Mouse (Mus musculus) heart, embryonic 11.5 days (tissue): ENCODE data around the gene Eif4ebp2. TPM values are rescaled to one million over a fixed set of nuclear protein-coding genes. Genes with fewer than 3 reads are reported as not detected.

Experiments
- ATAC-seq: fragments of 200-750 bp; cut with Nextera tagmentation; replicated peaks from 2 replicates; pipeline ENCODE4 v1.8.0; 2017; ENCODE audit warnings: moderate library complexity; ENCODE audit not compliant: insufficient number of reproducible peaks, low FRiP score, low TSS enrichment
- H3K27ac ChIP-seq: fragments of 300-500 bp; sonication (generic); 2 replicates; pipeline ENCODE4 v1.5.1; 2014; ENCODE audit warnings: mild to moderate bottlenecking, low read depth, low read length
- H3K27me3 ChIP-seq: fragments of 300-500 bp; sonication (generic); 2 replicates; pipeline ENCODE4 v1.6.1; 2014; ENCODE audit warnings: mild to moderate bottlenecking, low read length, mixed read lengths; ENCODE audit not compliant: control insufficient read depth, insufficient read depth
- H3K36me3 ChIP-seq: fragments of 300-500 bp; sonication (generic); 2 replicates; pipeline ENCODE4 v1.6.1; 2014; ENCODE audit warnings: mild to moderate bottlenecking, low read length, moderate library complexity, mixed read lengths; ENCODE audit not compliant: control insufficient read depth, insufficient read depth
- H3K4me1 ChIP-seq: fragments of 300-500 bp; sonication (generic); 2 replicates; pipeline ENCODE4 v1.6.1; 2014; ENCODE audit warnings: low read length; ENCODE audit not compliant: control insufficient read depth, insufficient read depth
- H3K4me2 ChIP-seq: fragments of 300-500 bp; sonication (generic); 2 replicates; pipeline ENCODE4 v1.6.1; 2014; ENCODE audit warnings: mild to moderate bottlenecking, moderate library complexity
- H3K4me3 ChIP-seq: fragments of 300-500 bp; sonication (generic); 2 replicates; pipeline ENCODE4 v1.5.1; 2014; ENCODE audit warnings: low read depth, low read length
- H3K9ac ChIP-seq: fragments of 300-500 bp; sonication (generic); 2 replicates; pipeline ENCODE4 v1.6.1; 2014; ENCODE audit warnings: mild to moderate bottlenecking, low read depth, low read length, moderate library complexity
- H3K9me3 ChIP-seq: fragments of 300-500 bp; sonication (generic); replicated peaks from 2 replicates; pipeline ENCODE4 v1.6.1; 2016; ENCODE audit warnings: low read length; ENCODE audit not compliant: control insufficient read depth
- WGBS: fragments of 180-500 bp; shearing (Covaris S2); extraction: QIAGEN DNeasy Blood & Tissue Kit; methylation state at CpG from one replicate; pipeline ENCODE4 v1.1.7; 2014; ENCODE audit not compliant: insufficient replicate concordance; 5-methylcytosine and 5-hydroxymethylcytosine counted together
- polyA plus RNA-seq: library from polyadenylated mRNA; unstranded; fragments of >200 nt; fragmentation: Nextera tagmentation; extraction: Ambion mirVana; gene quantifications from 2 replicates; pipeline ENCODE4 v1.2.1, GENCODE M21; 2014

Eif4ebp2 gene
- polyA plus RNA-seq, 1 experiment from 2014 or later: 28.6 TPM

- no peak overlapping the region for H3K4me2 ChIP-seq
- peaks cover 24% of the 10 kb centered on the region for H3K27me3 ChIP-seq
- no peak overlapping the region for H3K4me3 ChIP-seq
- H3K9me3 ChIP-seq: peaks cover 3% of the 10 kb centered on the region; the same call in 1 of the 2 replicates
- H3K36me3 ChIP-seq: no peaks in the 10 kb centered on the region
- 29% methylated on average over 9 of the region's 9 CpGs for WGBS
- 0 out of 2 replicates have a peak, but pooled peaks cover 4% of the 10 kb centered on the region for H3K4me1 ChIP-seq
- no peak for ATAC-seq
- H3K9ac ChIP-seq: no peak overlapping the region
- no peak overlapping the region for H3K27ac ChIP-seq
Measured at GRCm38 (mm10) chr10:61410193-61410592, 42.3 kb downstream of the Eif4ebp2 start.

GRCm38 (mm10) chr10:61409776-61410175, 42.7 kb downstream of the Eif4ebp2 start:
- Histone ChIP-seq H3K4me1 (0 out of 2 replicates have a peak, but pooled peaks cover 4% of the 10 kb centered on the region), H3K27me3 (peaks cover 23% of the 10 kb centered on the region), H3K4me2 (no peak overlapping the region), H3K36me3 (no peaks in the 10 kb centered on the region), H3K9me3 (peaks cover 3% of the 10 kb centered on the region; the same call in 1 of the 2 replicates), H3K27ac (no peak overlapping the region), H3K4me3 (no peak overlapping the region), H3K9ac (no peak overlapping the region)
- 5% methylated on average over 4 of the region's 4 CpGs for WGBS
- ATAC-seq: no peak

- 7% methylated on average over 10 of the region's 10 CpGs for WGBS
- no peak overlapping the region for H3K27ac ChIP-seq
- peak overlapping the region; percentile 29 for H3K4me2 ChIP-seq
- H3K4me3 ChIP-seq: no peak overlapping the region
- ATAC-seq: no peak
- peaks cover 3% of the 10 kb centered on the region; the same call in 1 of the 2 replicates for H3K9me3 ChIP-seq
- H3K36me3 ChIP-seq: no peaks in the 10 kb centered on the region
- H3K4me1 ChIP-seq: no peaks in the 10 kb centered on the region
- peaks cover 20% of the 10 kb centered on the region for H3K27me3 ChIP-seq
- no peak overlapping the region for H3K9ac ChIP-seq
Measured at GRCm38 (mm10) chr10:61405958-61406357, 46.5 kb downstream of the Eif4ebp2 start.

DNA sequence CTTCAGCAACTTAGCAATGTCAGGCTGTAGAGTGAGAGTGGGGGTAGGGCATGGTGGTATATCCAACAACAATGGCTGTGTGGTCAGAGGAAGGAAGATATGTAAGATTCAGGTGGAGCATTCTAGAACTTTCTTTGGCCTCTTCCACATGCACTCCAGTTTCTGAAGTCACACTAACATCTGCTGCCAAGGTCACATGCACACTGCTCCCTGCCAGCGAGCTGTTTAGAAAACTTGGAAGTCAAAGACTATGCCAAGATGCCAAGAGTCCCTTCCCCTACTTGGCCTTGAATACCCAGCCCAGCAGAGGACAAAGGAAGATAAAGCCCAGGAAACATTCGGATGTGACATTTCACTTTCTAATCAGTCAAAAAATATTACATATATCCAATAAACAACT, 49.5 kb downstream of the Eif4ebp2 start:
- Histone ChIP-seq H3K4me3 (no peak overlapping the region), H3K27me3 (peaks cover 17% of the 10 kb centered on the region), H3K4me2 (no peak overlapping the region), H3K9ac (no peak overlapping the region), H3K9me3 (peaks cover 3% of the 10 kb centered on the region; the same call in 1 of the 2 replicates), H3K27ac (no peak overlapping the region), H3K36me3 (no peaks in the 10 kb centered on the region), H3K4me1 (no peaks in the 10 kb centered on the region)
- 90% methylated on average over 2 of the region's 2 CpGs for WGBS
- ATAC-seq: no peak

- Histone ChIP-seq H3K9ac (no peak overlapping the region), H3K4me3 (no peak overlapping the region), H3K9me3 (peaks cover 3% of the 10 kb centered on the region; the same call in 1 of the 2 replicates), H3K27ac (no peak overlapping the region), H3K27me3 (peaks cover 15% of the 10 kb centered on the region), H3K36me3 (no peaks in the 10 kb centered on the region), H3K4me2 (no peak overlapping the region), H3K4me1 (no peaks in the 10 kb centered on the region)
- WGBS: 72% methylated on average over 5 of the region's 5 CpGs
- no peak for ATAC-seq
Measured at GRCm38 (mm10) chr10:61402480-61402879, 50.0 kb downstream of the Eif4ebp2 start.

DNA sequence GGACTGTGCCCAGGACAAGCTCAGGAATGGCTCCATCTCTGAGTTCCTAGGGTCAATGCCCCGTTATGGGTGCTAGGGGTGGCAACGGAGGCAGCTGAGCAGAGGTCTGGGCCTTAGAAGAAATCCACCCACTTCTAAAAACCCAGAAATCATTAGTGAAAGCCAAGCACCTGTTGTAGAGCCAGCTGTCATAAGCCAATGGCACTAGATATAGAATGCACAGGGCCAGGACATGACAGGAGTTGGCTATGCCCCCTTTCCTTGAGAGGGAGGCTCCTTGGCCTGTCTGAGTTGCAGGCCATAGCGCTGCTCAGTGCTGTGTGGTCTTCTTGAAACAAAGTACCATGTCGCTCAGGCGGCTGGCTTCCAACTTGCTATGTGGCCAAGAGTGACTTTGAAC, 52.1 kb downstream of the Eif4ebp2 start:
- Histone ChIP-seq H3K4me3 (no peak overlapping the region), H3K27ac (no peak overlapping the region), H3K4me1 (no peaks in the 10 kb centered on the region), H3K36me3 (no peaks in the 10 kb centered on the region), H3K9me3 (no peaks in the 10 kb centered on the region), H3K27me3 (peaks cover 2% of the 10 kb centered on the region; the same call in 1 of the 2 replicates), H3K4me2 (no peak overlapping the region), H3K9ac (no peak overlapping the region)
- WGBS: 84% methylated on average over 5 of the region's 5 CpGs
- ATAC-seq: no peak

- peak; percentile 60 for ATAC-seq
- Histone ChIP-seq H3K9ac (no peak overlapping the region), H3K27me3 (no peaks in the 10 kb centered on the region), H3K4me3 (no peak overlapping the region), H3K4me1 (peaks cover 3% of the 10 kb centered on the region; the same call in 1 of the 2 replicates), H3K9me3 (no peaks in the 10 kb centered on the region), H3K27ac (no peak overlapping the region), H3K4me2 (no peak overlapping the region), H3K36me3 (no peaks in the 10 kb centered on the region)
- WGBS: 25% methylated on average over 13 of the region's 13 CpGs
Measured at GRCm38 (mm10) chr10:61399156-61399734, 53.2 kb downstream of the Eif4ebp2 start.

DNA sequence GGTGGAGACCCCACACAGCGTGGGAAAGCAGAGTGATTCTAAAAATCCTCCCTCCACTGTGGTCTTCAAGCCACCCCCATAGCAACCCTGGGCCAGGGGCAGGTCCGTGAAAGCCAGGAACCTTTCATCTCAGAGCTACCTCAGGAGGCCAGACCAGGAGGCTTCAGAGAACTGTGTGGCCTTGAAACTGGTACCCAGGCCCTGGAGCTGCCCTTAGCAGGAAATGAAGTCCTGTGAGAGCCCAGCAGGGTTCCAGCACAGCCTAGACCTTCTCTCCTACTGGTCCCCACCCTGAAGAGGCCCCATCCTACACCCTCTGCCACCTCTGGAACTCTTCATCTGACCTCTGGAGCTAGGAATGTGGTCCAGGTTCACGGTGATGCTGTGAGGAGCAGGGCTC, 54.3 kb downstream of the Eif4ebp2 start:
- no peak overlapping the region for H3K4me3 ChIP-seq
- H3K9ac ChIP-seq: no peak overlapping the region
- H3K27me3 ChIP-seq: no peaks in the 10 kb centered on the region
- ATAC-seq: no peak
- H3K9me3 ChIP-seq: no peaks in the 10 kb centered on the region
- 56% methylated on average over 3 of the region's 3 CpGs for WGBS
- no peak overlapping the region for H3K27ac ChIP-seq
- H3K4me2 ChIP-seq: no peak overlapping the region
- no peaks in the 10 kb centered on the region for H3K36me3 ChIP-seq
- peaks cover 3% of the 10 kb centered on the region; the same call in 1 of the 2 replicates for H3K4me1 ChIP-seq
